Mouse (Mus musculus): ENCODE data around the gene Rnf220. TPM values are rescaled to one million over a fixed set of nuclear protein-coding genes. Genes with fewer than 3 reads are reported as not detected.
"Not testable (repeated sequence)": the region's sequence is repeated elsewhere in the genome, so short reads cannot be mapped to it uniquely, and the experiment has no call there.

Rnf220 gene
- total RNA-seq, 2 experiments from 2014 or later = 32.6 to 36.1 TPM

DNA sequence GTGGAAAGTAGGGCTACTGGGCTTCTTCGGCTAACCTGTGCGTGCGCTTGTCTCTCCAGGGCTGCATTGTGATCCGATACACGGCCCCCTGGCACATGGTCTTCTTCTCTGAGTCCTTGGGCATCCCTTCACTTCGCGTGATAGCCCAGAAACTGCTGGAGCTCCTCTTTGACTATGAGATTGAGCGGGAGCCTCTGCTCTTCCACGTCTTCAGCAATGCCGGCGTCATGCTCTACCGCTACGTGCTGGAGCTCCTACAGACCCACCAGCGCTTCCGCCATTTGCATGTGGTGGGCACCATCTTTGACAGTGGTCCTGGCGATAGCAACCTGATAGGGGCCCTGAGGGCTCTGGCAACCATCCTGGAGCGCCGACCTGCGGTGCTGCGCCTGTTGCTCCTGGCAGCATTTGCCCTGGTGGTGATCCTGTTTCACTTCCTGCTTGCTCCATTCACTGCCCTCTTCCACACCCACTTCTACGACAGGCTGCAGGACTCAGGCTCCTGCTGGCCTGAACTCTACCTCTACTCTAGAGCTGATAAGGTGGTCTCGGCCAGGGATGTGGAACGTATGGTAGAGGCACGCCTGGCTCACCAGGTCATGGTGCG is 228.9 kb downstream of the Rnf220 start:
- no peak for DNase-seq

DNA sequence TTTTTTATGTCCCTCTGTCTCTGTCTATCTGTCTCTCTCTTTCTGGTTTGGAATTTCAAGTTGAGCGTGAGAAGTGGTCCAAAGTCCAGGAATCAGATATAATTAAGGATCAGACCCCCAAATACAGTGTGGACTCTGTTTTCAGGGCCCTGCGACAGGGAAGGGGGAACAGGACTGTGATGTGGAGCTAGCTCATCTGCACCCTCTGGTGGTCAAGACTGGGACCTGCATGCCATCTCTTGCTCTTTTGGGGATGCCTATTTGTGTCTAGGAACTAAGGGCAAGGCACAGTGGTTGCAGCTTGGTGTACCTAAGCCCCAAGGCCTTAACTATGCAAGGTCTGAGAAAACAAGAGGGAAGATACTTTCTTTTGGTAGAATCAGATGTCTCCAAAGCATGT is 229.6 kb downstream of the Rnf220 start:
- DNase-seq = peak; percentile 74 to 87

DNA sequence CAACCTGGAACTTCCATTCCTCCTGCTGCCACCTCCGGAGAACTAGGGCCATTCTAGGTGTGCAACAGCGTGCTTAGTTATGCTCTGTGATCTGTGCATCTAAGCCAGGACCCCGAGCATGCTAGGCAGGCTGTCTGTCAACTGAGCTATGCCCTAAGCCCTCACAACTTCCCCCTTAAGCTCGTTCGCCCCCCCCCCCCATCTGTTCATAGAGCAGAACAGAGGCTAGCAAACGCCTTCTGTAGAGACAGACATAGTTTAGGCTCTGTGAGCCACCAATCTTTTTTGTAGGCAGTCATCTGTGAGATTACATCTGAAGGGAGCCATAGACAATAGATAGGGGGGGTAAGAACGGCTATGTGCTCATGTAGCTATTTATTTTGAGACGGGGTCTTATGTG is 233.9 kb downstream of the Rnf220 start:
- DNase-seq = no peak

DNA sequence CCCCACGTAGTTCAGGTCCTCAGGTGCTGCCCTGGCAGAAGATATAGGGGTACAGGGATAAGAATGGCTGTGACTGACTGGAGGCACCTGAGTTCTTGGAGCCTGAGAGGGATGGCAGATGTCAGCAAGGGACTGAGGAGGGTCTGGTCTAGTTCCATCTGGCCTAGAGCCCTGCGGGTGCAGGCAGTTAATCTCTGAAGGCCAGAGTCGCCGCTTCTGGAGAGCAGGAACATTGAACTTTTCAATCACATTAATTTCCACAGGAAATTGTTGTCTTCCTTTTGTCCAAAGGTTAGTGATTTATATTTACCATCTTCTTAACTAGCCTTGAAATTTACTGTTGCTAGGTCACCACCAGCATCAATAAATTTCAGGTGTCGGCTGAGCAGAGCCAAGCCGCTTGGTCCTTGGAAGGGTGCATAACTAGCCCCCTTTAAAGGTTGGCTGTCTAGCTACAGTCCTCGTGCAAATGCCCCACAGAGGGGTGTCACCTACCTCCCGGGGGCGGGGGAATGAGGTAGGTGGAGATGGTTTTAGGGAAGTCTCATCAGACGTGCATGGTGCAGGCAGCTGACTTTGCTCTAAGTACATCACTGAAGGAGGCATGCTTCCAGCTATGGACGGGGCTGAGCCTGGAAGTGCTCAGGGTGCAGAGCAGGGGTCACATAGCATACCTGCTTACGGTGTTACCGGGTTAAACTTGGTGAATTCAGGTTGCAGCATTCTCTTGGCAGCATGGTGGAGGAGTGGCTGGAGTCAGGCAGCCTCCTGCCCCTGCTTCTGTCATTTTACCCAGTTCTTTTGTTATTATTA is 234.5 kb downstream of the Rnf220 start:
- DNase-seq = no peak

DNA sequence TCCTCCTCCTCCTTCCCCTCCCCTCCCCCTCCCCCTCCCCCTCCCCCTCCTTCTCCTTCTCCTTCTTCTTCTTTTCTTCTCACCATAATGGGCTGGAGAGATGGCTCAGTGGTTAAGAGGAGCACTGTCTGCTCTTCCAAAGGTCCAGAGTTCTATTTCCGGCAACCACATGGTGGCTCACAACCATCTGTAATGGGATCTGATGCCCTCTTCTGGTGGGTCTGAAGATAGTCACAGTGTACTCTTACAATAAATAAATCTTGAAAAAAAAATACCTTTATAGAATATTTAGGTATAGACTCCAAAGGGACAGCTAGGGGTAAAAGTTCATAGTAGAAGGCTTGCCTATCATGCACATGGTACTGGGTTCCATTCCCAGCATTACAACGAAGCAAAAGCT is 235.6 kb downstream of the Rnf220 start:
- no peak for DNase-seq

DNA sequence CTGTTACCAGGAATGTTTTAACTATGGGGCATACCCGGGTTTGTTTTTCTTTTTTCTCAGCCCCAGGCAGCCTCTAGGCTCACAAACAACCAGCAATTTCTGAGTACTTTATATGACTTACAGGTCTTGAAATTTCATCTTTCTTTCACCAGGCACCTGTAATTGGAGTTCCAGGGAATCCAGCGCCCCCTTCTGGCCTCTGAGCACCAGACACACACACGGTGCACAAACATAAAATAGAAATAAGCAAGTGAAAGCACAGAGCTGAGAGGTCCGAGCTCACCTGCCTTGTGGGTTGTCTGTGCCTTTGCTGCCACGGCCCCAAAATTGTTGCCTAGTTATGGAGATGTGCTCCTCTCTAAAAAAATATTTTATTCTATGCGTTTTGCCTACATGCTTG is 236.9 kb downstream of the Rnf220 start:
- not testable (repeated sequence) for DNase-seq

DNA sequence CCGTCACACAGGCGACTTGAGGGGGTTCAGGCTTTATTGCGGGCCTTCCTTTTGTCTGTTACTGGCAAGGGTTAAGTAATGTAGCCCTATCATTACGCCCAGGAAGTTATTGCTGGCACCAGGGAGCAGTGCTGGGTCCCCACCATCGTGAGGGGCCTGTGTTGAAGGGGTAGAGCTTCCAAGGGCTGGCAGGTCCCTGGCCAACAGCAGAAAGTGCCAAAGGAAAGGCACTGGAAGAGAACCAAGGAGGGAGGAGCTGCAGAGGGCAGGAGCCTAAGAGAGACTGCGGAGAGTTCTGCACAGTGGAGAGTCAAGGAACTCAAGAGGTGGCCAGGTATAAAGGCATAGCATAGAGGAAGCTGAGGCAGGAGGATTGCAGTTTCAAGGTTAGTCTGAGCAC is 242.2 kb downstream of the Rnf220 start:
- DNase-seq = peak; percentile 49 to 50

DNA sequence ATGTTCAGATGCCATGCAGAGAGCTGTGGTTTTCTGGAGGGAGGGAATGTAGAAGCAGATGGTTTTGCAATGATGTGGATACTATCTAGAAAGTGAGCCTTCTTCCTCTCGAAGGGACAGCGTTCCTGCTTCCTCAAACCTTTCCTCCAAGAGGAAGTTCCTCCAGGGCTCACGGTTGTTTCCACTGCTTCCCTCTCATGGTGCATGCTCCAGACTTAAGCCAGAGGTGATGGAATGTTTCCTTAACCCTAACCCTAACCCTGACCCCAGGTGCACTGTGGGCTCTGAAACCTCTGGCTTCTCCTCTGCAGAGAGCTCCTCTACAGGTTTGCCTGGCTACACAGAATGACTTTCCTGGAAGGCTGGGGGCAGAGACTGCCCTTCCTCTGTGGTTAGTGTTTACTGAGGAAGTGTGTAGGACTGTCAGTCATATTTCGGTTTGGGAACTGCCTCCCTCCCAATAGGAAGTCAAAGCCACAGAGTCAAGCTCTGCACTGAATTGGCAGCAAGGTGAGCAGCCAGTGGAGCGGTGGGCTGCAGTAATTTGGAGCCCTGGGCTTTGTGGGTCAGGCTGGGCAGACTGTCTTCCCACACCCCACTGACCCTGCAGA is 242.7 kb downstream of the Rnf220 start:
- DNase-seq = peak; percentile 40 to 45

DNA sequence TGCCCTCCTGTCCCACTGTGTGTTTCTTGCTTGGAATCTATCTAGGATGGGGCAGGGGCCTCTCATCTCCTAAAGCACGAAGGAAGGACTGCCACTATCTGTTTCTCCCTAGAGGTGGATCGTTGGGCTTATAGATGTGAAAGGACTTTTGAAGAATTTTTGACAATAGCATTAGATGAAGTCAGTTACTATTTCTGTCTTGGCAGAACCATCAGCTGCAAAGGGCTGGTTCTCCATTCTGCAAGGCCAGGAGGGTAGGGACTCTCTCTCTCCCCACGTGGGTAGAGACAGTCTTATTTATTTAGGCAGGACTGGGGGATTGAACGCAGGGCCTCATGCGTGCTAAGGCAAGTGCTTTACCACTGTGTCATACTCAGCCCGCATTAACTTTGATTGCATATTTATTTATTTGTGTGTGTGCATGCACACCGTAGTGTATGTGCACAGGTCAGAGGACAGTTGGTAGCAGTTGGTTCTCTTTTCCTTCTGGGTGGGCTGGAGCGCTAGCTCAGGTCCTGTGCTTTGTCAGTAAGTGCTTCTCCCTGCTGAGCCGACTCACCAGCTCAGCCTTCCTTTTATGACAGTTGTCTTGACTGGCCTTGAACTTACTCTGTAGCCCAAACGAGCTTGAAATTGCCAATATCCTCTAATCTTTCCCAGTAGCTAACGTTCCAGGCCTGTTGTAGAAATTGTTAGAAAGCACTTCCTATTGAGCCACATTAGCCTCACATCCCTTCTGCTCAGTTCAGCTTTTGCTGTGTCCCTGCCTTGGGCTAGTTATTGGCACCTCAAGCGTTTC is 243.4 kb downstream of the Rnf220 start:
- peak in 1 of 2 experiments; percentile 29 for DNase-seq

DNA sequence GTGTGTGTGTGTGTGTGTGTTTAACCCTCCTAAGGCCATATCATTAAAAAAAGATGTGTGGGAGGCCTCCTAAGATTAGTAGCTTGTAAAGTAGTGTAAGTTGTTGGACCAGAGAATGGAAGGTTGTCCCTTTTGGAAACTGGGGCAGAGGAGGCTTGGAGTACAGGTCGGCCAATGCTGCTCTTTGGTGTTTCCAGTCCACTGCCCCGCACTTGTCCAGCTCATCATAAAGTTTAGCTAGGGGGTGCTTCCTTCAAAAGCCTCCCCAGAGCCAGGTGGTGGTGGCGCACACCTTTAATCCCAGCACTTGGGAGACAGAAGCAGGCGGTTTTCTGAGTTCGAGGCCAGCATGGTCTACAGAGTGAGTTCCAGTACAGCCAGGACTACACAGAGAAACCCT is 244.1 kb downstream of the Rnf220 start:
- no peak for DNase-seq

DNA sequence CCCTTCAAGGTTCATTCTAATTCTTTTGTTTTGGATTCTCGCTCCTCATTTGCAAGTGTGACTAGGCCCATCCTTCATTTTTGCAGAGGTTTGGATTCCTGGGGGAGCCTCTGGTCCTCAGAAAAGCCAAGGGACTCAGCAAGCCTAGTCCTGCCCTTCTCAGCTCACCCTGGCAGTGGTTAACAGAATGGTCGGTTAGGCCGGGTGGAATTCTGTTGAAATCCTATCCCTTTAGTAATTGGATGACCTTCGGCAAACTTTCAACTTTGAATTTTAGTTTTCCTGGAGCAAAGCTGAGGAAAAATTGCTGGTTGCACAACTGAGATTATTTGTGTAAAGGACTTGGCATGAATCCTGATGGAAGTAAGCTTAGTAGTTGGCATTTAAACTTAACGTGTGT is 244.5 kb downstream of the Rnf220 start:
- DNase-seq = peak; percentile 57 to 70

DNA sequence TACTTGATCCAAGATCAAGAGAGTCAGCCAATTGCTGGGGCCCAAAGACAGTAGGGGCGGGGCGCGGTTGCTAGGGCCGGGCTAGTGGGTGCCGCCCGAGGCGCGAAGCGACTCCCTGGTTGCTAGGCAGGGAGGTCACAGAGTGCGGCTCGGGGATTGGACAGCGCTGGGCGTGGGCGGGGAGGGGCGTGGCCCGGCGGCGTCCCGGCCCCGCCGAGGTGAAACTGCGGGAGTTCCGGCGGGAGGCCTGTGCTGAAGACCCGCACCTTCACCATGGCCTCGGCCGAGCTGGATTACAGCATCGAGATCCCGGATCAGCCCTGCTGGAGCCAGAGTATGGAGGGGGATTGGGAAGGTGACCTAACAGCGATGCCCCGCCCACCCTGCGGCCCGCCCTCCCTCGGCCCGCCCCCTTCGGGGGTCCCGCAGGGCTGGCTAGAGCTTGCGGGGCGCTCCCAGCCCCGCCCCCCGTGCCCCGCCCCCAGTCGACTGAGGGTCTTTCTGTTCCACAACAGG is 245.0 kb downstream of the Rnf220 start, which contains the start of the genes Tmem53 and Armh1:
Tmem53 (plus strand) TSS at position 151 of the 516 bp plus-strand sequence.
Armh1 (minus strand) TSS at position 325 of the 516 bp plus-strand sequence.
- DNase-seq = peak; percentile 92 to 94

DNA sequence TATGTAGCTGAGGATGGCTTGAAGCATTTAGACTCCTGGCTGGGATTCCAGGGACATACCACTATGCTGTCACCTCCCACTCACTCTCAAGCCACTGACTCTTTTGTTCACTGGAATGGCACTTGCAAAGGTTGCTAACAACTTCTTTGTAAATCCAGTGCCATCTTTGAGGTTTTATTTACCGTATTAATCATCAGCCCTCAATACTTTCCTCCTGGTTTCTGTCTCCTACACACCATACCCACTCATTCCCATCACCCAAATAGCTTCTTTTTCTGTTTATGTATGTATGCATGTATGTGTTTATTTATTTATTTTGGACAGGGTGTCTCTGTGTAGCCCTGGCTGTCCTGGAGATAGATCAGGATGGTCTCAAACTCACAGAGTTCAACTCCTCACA is 245.9 kb downstream of the Rnf220 start:
- no peak for DNase-seq

DNA sequence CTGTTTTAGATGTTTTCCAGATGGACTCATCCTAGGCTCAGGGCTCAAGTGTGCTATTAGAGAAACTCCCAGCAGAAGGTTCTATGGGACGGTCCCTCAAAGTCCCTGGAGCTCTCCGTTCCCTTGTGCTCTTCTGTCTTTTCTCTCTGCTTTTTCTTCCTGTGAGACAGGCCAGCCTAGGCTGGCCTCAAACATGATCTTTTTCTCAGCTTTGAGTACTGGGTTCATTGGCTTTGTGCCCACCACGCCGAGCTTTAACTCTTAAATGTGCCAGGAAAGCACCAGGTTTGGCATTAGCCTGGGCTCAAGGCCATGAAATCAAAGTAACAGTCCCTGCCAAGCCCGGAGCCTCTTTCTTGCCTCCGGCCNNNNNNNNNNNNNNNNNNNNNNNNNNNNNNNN is 256.0 kb downstream of the Rnf220 start:
- peak in 1 of 2 experiments; percentile 25 for DNase-seq

DNA sequence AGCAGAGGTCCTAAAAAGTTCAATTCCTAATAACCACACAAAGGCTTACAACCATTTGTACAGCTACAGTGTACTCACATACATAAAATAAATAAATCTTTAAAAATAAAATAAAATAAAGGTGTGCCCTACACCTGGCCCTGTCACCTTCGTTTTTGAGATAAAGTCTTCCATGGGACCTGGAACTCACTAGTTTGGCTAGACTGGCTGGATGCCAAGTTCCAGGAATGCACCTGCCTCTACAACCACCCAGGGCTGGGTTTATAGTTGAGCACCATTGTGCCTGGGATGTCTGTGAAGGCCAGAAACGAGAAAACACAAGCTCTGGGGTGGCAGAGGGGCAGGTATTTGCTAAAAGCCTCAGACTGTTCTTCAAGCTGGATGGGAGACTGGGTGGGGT is 257.7 kb downstream of the Rnf220 start:
- DNase-seq = no peak

DNA sequence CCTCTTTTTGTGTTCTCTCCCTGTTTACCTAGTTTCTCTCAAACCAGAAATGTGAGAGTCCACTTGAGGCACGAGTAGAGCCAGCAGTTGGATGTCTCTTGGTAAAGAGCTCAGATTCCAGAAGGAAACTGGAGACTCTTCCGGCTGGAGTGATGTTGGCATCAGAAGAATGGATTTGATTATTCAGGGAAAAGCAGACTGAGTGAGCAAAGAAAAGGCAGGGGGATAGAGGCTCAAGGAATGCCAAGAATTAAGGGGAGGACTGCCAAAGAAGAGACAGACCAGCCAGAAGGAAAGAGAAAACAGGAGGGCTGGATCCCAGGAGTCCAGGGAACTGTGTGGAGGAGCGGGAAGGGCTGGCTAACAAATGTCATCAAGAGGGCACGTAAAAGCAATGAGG is 261.0 kb downstream of the Rnf220 start:
- DNase-seq = no peak

DNA sequence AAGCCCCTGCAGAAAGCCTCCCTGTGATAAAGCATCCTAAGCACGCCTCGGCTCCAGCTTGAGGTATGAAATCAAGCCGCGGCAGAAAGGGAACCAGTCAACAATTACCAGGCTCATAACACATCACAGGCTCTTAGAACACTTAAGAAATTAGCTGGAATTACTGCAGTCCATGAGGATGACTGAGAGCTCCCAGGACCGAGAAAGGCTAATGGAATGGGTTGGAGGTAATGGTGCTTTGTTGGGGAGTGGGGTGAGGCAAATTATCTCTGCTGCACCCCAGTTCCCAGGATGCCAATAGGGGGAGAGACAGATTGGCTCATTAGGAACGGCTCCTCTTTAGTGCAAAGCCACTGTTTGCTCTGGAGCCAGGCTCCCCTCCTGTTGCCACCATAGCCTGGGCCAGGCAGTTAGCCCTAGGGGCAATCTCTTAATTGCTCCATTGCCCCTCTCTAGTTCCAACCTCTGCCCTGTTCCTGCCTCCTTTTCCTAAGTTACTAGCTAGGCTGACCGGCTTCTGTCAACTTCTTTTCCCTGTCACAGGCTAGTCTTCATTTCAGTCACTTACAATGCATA is 262.6 kb downstream of the Rnf220 start:
- no peak for DNase-seq

DNA sequence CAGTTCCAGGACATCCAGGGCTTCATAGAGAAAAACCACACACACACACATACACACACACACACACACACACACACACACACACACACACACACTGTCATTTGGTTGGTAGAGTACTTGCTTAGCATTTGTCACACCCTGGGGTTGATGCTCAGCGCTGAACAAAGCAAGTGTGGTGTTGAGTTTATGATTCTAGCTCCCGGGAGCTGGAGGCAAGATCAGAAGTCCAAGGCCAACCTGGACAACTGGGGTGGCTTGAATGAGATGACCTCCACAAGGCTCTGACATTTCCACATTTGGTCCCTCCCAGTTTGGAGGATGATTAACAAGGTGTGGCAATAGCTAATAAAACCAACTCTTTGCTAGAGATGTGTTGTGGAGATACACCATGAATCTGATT is 265.6 kb downstream of the Rnf220 start:
- DNase-seq = no peak

DNA sequence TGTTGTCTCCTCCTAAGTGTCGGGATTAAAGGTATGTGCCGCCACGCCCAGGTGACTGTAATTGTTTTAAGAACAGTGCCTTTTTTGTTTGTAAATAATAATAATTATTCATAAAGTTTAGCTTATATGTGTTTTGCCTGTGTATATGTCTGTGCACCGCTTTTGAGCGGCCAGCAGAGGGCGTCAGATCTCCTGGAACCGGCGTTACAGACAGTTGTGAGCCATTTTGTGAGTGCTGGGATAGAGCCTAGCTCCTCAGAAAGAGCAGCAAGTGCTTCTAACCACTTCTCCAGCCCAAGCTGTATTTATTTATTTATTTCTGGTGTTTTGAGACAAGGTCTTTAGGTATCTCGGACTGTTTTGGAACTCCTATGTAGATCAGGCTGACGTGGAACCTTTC is 266.5 kb downstream of the Rnf220 start:
- DNase-seq = no peak

DNA sequence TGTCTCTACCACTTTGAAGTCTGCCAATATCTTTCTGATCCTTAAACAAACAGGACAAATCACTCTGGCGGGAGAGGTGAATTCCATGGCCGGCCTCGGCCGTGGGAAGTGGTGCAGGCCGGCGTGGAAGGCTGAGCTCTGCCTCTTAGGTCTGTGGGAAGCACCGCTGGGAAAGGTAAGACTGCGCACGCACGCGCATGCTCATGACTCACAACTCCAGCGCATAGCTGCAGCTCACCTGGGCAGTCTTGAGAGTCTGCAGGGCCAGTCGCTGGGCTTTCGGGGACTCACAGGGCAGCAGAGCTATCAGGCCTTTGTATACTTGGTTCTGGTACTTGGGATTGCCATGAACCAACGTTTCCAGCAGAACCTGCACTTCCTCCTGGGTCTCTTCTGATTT is 267.3 kb downstream of the Rnf220 start:
- no peak for DNase-seq

DNA sequence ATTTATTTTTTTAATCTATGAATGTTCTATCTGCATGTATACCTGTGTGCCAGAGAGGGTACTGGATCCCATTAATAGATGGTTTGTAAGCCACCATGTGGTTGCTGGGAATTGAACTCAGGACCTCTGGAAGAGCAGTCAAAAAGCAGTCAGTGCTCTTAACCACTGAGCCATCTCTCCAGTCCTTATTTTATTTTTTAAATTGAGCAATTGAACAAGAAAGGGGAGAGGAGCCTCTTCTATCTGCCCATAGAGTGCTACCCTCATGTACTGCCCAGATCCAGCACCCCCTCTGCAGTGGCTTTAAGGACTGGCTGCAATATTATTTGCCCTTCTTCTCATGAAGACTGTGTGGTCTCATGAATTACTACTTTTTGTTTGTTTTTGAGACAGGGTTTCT is 271.6 kb downstream of the Rnf220 start:
- DNase-seq = no peak

DNA sequence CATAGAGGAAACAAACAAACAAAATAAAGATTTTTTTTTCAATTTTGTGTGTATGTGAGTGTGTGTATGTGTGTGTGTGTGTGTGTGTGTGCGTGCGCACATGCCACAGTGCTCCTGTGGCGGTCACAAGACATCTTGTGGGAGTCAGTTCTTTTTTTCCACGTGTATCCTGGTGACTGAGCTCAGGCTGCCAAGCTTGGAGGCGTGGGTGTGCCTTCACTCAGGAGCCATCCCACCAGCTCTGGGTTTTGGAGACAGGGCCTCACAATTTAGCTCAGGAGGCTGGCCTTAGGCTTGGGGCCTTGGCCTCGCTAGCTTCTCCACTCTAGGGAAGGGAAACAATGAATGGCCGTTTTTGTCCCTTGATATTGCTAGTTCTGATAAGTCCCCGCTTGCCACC is 272.7 kb downstream of the Rnf220 start:
- DNase-seq = no peak

Measured in heart, adult 18-20 months (tissue).